Mouse (Mus musculus) cerebellum, adult 2 months (tissue): Measurements from ENCODE around the gene Kcnj14. TPM values are rescaled to one million over a fixed set of nuclear protein-coding genes. Genes with fewer than 3 reads are reported as not detected.

ENCODE experiments used
- DNase-seq, 2 experiments: peaks; one replicate each; pipeline ENCODE4 v3.0.0; 2021
- H3K27ac ChIP-seq: fragments of 200-500 bp; 2 replicates; pipeline ENCODE4 v1.5.1; 2012; ENCODE audit warnings: low read length, control low read depth, inconsistent platforms; ENCODE audit not compliant: insufficient read depth
- H3K27me3 ChIP-seq: fragments of 200-500 bp; 2 replicates; pipeline ENCODE4 v1.6.1; 2012; ENCODE audit warnings: inconsistent platforms, mild to moderate bottlenecking, low read length, moderate library complexity; ENCODE audit not compliant: control insufficient read depth, insufficient read depth
- H3K4me1 ChIP-seq: fragments of 200-500 bp; 2 replicates; pipeline ENCODE4 v1.6.1; 2011; ENCODE audit warnings: low read length; ENCODE audit not compliant: control insufficient read depth, insufficient read depth
- H3K4me3 ChIP-seq: fragments of 200-500 bp; replicated peaks from 2 replicates; pipeline ENCODE3; 2011; ENCODE audit warnings: mild to moderate bottlenecking, low read depth, low read length, control low read depth; ENCODE audit not compliant: insufficient read depth
- CTCF ChIP-seq: fragments of 200-500 bp; IDR thresholded peaks from 2 replicates; pipeline ENCODE4 v1.5.1; 2011; ENCODE audit warnings: low read depth, mild to moderate bottlenecking, control low read depth, low read length, moderate library complexity, borderline replicate concordance; ENCODE audit not compliant: insufficient read depth
- POLR2A ChIP-seq: fragments of 200-500 bp; IDR thresholded peaks from 2 replicates; pipeline ENCODE4 v1.6.1; 2011; ENCODE audit warnings: low read length, control low read depth, borderline replicate concordance; ENCODE audit not compliant: insufficient read depth
- WGBS: fragments of 180-500 bp; shearing (Covaris S2); methylation state at CpG from one replicate; pipeline ENCODE4 v1.1.7; 2018; 5-methylcytosine and 5-hydroxymethylcytosine counted together
- polyA plus RNA-seq: library from polyadenylated mRNA; depleted of rRNA; stranded (reverse); fragments of >200 nt; gene quantifications from 2 replicates; pipeline ENCODE4 v1.2.3, GENCODE M21; 2012; rRNA removed

The Kcnj14 gene
- polyA plus RNA-seq, result 6.0 and 7.3 TPM in 2 replicates

- WGBS, result 56% methylated on average over 7 of the region's 7 CpGs
- TF ChIP-seq POLR2A (no peak), CTCF (no peak)
- Histone ChIP-seq H3K4me1 (no peaks in the 10 kb centered on the region), H3K27me3 (no peaks in the 10 kb centered on the region), H3K4me3 (no peak within 1 kb of the TSS), H3K27ac (no peak within 1 kb of the TSS)
- no peak for DNase-seq
Measured at GRCm38 (mm10) chr7:45824598-45824997, at the start of gene Kcnj14. TSS of gene Kcnj14 (minus strand) at chr7:45824782.

DNA sequence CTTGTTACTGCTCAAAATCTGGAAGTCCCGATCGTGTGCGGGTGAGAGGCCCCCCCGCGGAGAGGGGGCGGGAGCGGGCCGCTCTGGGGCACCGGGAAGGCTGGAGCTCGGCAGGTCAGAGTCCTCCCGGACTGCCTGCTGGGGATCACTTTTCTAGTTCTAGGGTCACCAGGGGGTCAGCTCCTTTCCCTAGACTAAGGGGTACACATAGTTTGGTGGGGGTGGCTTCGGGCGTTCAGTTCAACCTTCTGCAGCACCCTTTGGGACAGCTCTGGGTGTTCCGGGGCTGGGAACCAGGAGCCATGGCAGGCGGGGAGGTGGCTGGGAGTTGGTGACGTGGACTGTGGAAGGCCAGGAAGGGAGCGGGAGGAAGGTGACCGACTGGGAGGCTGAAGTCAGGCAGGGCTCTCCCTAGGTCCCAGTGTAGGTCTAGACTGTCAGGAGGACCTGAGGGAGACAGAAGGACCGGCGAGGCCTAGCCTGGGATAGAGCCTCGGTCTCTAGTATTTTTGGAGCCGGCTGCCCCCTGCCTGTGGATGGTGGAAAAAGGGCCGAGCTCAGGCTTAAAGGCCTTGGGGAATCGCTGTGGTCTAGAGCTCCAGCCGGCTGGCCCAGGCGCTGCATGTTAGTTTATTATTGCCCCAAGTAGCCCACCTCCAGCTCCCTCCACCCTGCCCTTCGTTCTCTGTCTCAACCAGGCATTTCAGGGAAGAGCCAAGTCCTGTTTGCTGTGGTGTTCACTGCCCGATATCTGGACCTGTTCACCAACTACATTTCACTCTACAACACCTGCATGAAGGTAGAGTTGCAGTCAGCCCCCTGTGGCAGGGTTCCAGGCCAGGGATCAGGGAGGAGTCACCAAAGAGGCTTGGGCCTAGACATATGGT, 48.7 kb upstream of the Kcnj14 start:
- TF ChIP-seq CTCF, result no peak
- no peak for TF ChIP-seq POLR2A
- Histone ChIP-seq H3K27me3 (no peaks in the 10 kb centered on the region; the same call in 1 of the 2 replicates), H3K4me3 (peak overlapping the region; percentile 85), H3K27ac (peak overlapping the region; percentile 57), H3K4me1 (peaks cover 9% of the 10 kb centered on the region; the same call in 1 of the 2 replicates)
- DNase-seq, result peak; percentile 65 to 78
- under 1% methylated on average over 28 of the region's 28 CpGs for WGBS

DNA sequence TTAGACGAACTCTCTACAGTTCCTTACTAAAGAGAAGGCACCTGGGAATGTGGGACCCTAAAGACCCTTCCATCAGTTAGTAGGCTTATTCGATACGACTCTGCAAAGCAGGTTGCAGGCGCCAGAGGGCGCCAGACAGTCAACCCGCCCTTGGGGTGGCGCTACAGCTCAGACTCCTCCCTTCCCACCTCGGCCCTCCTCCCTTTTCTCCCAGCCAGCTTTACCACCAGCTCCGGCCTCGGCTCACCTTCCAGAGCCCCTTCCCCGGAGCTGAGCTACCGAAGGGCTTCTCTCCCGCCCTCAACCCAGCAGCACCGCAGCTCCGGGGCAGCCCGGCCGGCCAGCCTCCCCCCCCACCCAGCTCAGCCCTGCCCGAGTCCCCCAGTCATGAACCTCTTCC, 48.0 kb upstream of the Kcnj14 start, which contains the start of gene Kdelr1:
Gene Kdelr1, plus strand, starts transcription at position 149 of the 400 bp plus-strand sequence.
- WGBS, result under 1% methylated on average over 18 of the region's 18 CpGs
- Histone ChIP-seq H3K4me1 (peaks cover 9% of the 10 kb centered on the region; the same call in 1 of the 2 replicates), H3K27ac (peak within 1 kb of the TSS; percentile 57), H3K27me3 (no peaks in the 10 kb centered on the region; the same call in 1 of the 2 replicates), H3K4me3 (peak within 1 kb of the TSS; percentile 85)
- TF ChIP-seq POLR2A, result peak; percentile 62
- TF ChIP-seq CTCF, result peak; percentile 93
- peak; percentile 87 to 91 for DNase-seq

GRCm38 (mm10) chr7:45870282-45871058, 45.9 kb upstream of the Kcnj14 start:
- TF ChIP-seq CTCF (no peak), POLR2A (no peak)
- H3K4me3 ChIP-seq, result peak overlapping the region; percentile 45
- peaks cover 9% of the 10 kb centered on the region; the same call in 1 of the 2 replicates for H3K4me1 ChIP-seq
- H3K27ac ChIP-seq, result peak overlapping the region; percentile 37; the same call in 1 of the 2 replicates
- 2% methylated on average over 30 of the region's 30 CpGs for WGBS
- DNase-seq, result no peak
- no peaks in the 10 kb centered on the region; the same call in 1 of the 2 replicates for H3K27me3 ChIP-seq

DNA sequence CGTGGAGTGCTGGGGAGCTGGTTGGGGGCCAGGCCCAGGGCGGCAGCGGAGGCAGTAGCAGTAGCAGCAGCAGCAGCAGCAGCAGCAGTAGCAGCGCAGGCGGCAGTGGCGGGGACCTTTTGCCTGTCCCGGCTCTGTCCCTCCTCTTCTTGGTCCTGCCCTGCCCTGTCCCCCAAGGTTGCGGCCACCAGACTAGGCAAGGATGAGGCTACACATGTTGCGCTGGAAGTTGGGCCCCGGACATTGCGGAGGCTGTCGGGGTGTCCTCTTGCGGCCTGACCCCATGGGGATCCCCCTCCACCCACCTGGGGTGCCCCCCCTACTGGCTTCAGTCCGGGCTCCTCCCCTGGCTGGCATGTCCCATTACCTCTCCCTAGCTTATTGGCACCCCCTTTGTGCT, 45.2 kb upstream of the Kcnj14 start:
- H3K27ac ChIP-seq, result no peak overlapping the region
- no peak for DNase-seq
- H3K4me1 ChIP-seq, result peaks cover 9% of the 10 kb centered on the region; the same call in 1 of the 2 replicates
- H3K4me3 ChIP-seq, result peak overlapping the region; percentile 27
- H3K27me3 ChIP-seq, result no peaks in the 10 kb centered on the region; the same call in 1 of the 2 replicates
- TF ChIP-seq POLR2A (no peak), CTCF (no peak)
- WGBS, result 5% methylated on average over 13 of the region's 14 CpGs

DNA sequence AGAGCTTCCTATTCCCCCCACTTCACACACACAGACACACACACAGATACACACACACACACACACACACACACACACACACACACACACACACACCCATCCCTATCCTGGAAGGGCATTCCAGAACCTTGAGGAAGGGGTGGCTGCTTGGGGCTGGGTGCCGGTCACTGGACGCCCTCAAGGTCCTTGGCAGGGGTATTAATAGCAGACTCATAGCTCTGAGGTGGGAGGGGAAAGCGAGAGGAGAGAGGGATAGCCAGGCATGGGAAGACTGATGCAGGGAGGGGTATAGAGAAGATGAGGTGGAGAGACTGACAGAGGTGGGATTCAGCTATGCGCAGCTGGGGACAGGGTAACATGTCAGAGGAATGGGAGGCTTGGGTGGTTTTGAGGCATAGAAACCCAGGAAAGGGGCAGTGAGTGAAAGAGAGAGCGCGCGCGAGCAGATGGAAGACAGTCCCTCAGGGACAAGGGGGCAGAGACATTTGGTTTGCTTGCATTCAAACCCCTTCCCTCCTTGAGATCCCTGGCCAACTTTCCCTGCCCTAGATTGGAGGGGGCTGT, 44.6 kb upstream of the Kcnj14 start:
- WGBS, result 26% methylated on average over 8 of the region's 8 CpGs
- Histone ChIP-seq H3K4me3 (peak overlapping the region; percentile 27), H3K27ac (no peak overlapping the region), H3K27me3 (no peaks in the 10 kb centered on the region; the same call in 1 of the 2 replicates), H3K4me1 (peaks cover 9% of the 10 kb centered on the region; the same call in 1 of the 2 replicates)
- no peak for TF ChIP-seq CTCF
- TF ChIP-seq POLR2A, result no peak
- no peak for DNase-seq

- no peak overlapping the region for H3K27ac ChIP-seq
- peaks cover 5% of the 10 kb centered on the region; the same call in 1 of the 2 replicates for H3K4me1 ChIP-seq
- WGBS, result 75% methylated on average over 2 of the region's 2 CpGs
- no peak for DNase-seq
- no peaks in the 10 kb centered on the region; the same call in 1 of the 2 replicates for H3K27me3 ChIP-seq
- no peak overlapping the region for H3K4me3 ChIP-seq
- TF ChIP-seq CTCF (no peak), POLR2A (no peak)
Measured at GRCm38 (mm10) chr7:45867871-45868270, 43.3 kb upstream of the Kcnj14 start.
